Mouse (Mus musculus): Measurements from ENCODE around the gene Layn. TPM values are rescaled to one million over a fixed set of nuclear protein-coding genes. Genes with fewer than 3 reads are reported as not detected.

Gene Layn
- polyA plus RNA-seq, 1 experiment from 2014 or later: 6.3 TPM

DNA sequence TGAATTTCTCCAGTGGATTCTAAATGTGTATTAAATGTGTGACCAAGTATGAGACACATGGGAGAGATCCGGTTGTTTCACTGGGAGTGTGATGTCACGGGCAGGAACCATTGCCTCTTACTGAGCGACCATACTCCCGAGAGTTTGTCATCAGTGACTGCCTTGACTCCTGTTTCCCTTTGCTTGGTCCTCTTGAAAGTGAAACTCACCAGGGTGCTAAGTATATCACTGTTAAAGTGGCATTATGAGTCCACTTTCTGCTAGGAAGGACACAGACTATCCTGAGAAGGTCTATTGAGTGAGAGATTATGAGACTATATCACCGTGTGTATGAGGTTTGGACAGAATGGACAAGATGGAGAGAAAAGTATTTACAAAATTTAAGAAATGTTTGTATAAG is 4.7 kb upstream of the Layn start:
- no peak for ATAC-seq (ENCODE audit: insufficient number of reproducible peaks, insufficient read depth, low FRiP score, low read depth)
- Histone ChIP-seq H3K27me3 (ENCODE audit: control insufficient read depth, insufficient read depth, low read length) (no peaks in the 10 kb centered on the region), H3K4me1 (ENCODE audit: control insufficient read depth, insufficient read depth, low read length) (peaks cover 6% of the 10 kb centered on the region; the same call in 1 of the 2 replicates), H3K36me3 (ENCODE audit: control insufficient read depth, insufficient read depth, low read length) (no peaks in the 10 kb centered on the region), H3K27ac (ENCODE audit: low read length) (no peak overlapping the region), H3K9me3 (ENCODE audit: control insufficient read depth, low read depth, low read length) (no peaks in the 10 kb centered on the region), H3K4me3 (ENCODE audit: low read depth, low read length) (no peak overlapping the region), H3K9ac (replicated peaks; ENCODE audit: low read depth, low read length) (no peak overlapping the region), H3K4me2 (replicated peaks; ENCODE audit: low read depth, low read length) (no peak overlapping the region)
- 85% methylated on average over 5 of the region's 5 CpGs for WGBS

DNA sequence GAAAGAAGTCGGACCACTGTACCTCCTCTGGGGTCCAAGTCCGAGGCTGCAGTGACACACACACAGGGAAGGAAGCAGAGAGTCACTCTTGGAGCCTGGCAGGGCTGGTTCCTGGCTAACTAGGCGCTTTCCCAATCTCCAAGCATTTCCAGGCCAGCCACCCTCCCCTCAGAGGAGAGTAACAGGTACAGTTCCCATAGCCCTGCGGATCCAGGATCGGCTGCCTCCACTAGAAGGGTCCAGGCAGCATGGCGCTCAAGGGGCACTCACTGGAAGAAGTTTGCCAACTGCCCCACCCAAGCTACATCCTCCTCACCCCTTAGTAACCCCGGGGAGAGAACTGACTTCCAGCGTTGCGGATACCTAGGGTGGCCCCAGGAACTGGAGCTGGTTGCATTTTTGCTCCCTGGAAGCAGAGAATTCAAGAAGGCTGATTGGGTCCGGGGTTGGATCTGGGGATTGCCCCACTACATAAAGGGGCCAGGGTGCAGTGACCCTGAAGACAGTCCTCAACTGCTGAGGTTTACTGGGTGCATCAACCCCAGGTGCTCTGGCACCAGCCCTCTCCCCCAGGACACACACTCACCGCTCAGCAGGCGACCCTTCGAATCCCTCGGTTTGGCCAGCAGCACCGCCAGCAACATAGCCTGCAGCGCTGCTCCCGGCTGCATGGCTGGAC is 455 bp downstream of the Layn start:
- Histone ChIP-seq H3K9me3 (ENCODE audit: control insufficient read depth, low read depth, low read length) (no peaks in the 10 kb centered on the region), H3K27me3 (ENCODE audit: control insufficient read depth, insufficient read depth, low read length) (no peaks in the 10 kb centered on the region), H3K4me2 (replicated peaks; ENCODE audit: low read depth, low read length) (peak overlapping the region; percentile 94), H3K4me3 (ENCODE audit: low read depth, low read length) (peak overlapping the region; percentile 52), H3K9ac (replicated peaks; ENCODE audit: low read depth, low read length) (peak overlapping the region; percentile 50), H3K27ac (ENCODE audit: low read length) (peak overlapping the region; percentile 48; the same call in 1 of the 2 replicates), H3K4me1 (ENCODE audit: control insufficient read depth, insufficient read depth, low read length) (peaks cover 10% of the 10 kb centered on the region; the same call in 1 of the 2 replicates), H3K36me3 (ENCODE audit: control insufficient read depth, insufficient read depth, low read length) (no peaks in the 10 kb centered on the region)
- WGBS: 0% methylated on average over 17 of the region's 17 CpGs
- peak; percentile 18; the same call in 1 of the 2 replicates for ATAC-seq (ENCODE audit: insufficient number of reproducible peaks, insufficient read depth, low FRiP score, low read depth)

DNA sequence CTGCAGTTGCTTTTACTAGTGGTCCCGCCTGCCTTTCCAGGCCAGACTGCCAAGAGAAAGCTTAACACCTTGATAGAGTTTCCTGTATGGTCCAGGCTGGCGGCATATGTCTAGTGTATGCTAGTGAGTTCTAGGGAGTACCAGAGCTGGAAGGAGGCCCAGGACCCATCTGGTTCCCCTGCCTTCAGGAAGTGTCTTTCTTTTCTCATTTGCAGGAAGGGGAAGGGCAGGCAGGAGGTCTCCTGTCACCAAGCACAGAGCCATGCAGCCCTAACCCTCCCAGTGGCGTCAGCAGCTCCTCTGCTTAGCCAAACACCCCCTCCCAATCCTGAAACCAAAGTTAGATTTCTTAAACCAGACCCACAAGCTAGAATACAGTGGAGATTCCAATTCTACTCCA is 1.1 kb downstream of the Layn start:
- 19% methylated on average over 3 of the region's 3 CpGs for WGBS
- Histone ChIP-seq H3K9me3 (ENCODE audit: control insufficient read depth, low read depth, low read length) (no peaks in the 10 kb centered on the region), H3K4me2 (replicated peaks; ENCODE audit: low read depth, low read length) (peak overlapping the region; percentile 94), H3K27ac (ENCODE audit: low read length) (no peak overlapping the region), H3K27me3 (ENCODE audit: control insufficient read depth, insufficient read depth, low read length) (no peaks in the 10 kb centered on the region), H3K36me3 (ENCODE audit: control insufficient read depth, insufficient read depth, low read length) (no peaks in the 10 kb centered on the region), H3K4me1 (ENCODE audit: control insufficient read depth, insufficient read depth, low read length) (peaks cover 10% of the 10 kb centered on the region; the same call in 1 of the 2 replicates), H3K9ac (replicated peaks; ENCODE audit: low read depth, low read length) (no peak overlapping the region), H3K4me3 (ENCODE audit: low read depth, low read length) (peak overlapping the region; percentile 52)
- ATAC-seq (ENCODE audit: insufficient number of reproducible peaks, insufficient read depth, low FRiP score, low read depth): no peak

DNA sequence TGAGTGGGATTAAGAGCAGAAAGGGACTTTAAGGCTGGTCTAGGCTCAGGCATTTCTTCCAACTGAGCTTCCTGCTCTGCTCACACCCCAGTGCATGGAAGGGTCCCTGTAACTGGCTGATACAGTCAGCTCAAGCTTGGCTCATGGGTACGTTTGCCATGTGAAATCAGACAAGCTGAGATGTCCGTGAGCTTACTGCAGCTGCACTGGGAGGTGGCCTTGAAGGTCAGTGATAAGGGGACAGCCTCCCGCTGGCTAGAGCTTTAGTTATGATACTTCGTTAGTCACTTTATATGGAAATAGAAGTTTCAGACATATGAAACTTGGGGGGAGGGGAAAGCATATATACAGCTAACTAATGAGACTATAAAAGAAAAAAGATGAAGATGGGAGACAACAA is 6.1 kb downstream of the Layn start:
- 73% methylated on average over 4 of the region's 4 CpGs for WGBS
- no peaks in the 10 kb centered on the region for H3K9me3 ChIP-seq (ENCODE audit: control insufficient read depth, low read depth, low read length)
- no peak overlapping the region for H3K4me3 ChIP-seq (ENCODE audit: low read depth, low read length)
- H3K9ac ChIP-seq (replicated peaks; ENCODE audit: low read depth, low read length): no peak overlapping the region
- no peaks in the 10 kb centered on the region for H3K36me3 ChIP-seq (ENCODE audit: control insufficient read depth, insufficient read depth, low read length)
- no peak overlapping the region for H3K4me2 ChIP-seq (replicated peaks; ENCODE audit: low read depth, low read length)
- H3K27me3 ChIP-seq (ENCODE audit: control insufficient read depth, insufficient read depth, low read length): no peaks in the 10 kb centered on the region
- peaks cover 2% of the 10 kb centered on the region; the same call in 1 of the 2 replicates for H3K4me1 ChIP-seq (ENCODE audit: control insufficient read depth, insufficient read depth, low read length)
- no peak overlapping the region for H3K27ac ChIP-seq (ENCODE audit: low read length)
- ATAC-seq (ENCODE audit: insufficient number of reproducible peaks, insufficient read depth, low FRiP score, low read depth): no peak

DNA sequence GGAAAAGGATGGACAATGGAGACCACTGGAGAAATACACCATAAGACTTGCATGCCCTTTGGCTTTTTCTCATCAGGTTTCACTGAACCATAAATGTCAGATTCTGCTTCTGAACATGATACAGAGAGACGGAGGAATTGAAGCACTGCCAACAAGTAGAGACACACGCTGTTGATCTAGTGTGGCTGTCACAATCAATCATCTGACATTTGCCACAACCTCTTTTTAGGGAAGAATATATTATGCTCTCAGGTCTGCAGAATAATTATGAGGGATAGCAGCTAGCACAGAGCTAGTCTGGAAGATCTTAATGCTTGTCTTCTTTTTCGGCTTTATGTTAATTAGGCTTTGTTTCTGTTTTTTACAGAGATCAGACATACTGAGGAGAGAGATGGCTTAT is 8.7 kb downstream of the Layn start:
- ATAC-seq (ENCODE audit: insufficient number of reproducible peaks, insufficient read depth, low FRiP score, low read depth): no peak
- H3K27ac ChIP-seq (ENCODE audit: low read length): no peak overlapping the region
- no peaks in the 10 kb centered on the region for H3K9me3 ChIP-seq (ENCODE audit: control insufficient read depth, low read depth, low read length)
- H3K27me3 ChIP-seq (ENCODE audit: control insufficient read depth, insufficient read depth, low read length): no peaks in the 10 kb centered on the region
- WGBS: 47% methylated on average over 3 of the region's 3 CpGs
- no peaks in the 10 kb centered on the region for H3K4me1 ChIP-seq (ENCODE audit: control insufficient read depth, insufficient read depth, low read length)
- no peak overlapping the region for H3K9ac ChIP-seq (replicated peaks; ENCODE audit: low read depth, low read length)
- H3K4me3 ChIP-seq (ENCODE audit: low read depth, low read length): no peak overlapping the region
- H3K36me3 ChIP-seq (ENCODE audit: control insufficient read depth, insufficient read depth, low read length): no peaks in the 10 kb centered on the region
- no peak overlapping the region for H3K4me2 ChIP-seq (replicated peaks; ENCODE audit: low read depth, low read length)

DNA sequence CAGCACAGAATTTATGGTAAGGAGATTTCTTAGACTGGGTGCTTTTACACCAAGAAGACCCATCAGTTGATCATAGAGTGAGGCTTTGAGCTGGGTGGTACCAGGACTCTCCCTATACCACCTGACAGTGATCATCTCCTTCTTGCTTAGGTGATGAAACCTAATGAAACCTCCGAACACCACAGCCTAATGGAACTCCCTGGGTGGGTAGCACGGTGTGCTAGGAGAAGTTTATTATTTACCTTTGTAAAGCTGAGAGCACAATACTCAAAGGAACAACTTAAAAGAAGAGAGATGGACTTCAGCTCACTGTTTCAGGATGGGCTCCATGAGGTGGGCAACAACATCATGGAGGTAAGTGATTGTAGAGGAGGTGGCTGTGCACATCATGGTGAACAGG is 16.3 kb downstream of the Layn start, which contains the start of gene Btg4:
Btg4 (plus strand) TSS at position 301 of the 400 bp plus-strand sequence.
- Histone ChIP-seq H3K9ac (replicated peaks; ENCODE audit: low read depth, low read length) (no peak within 1 kb of the TSS), H3K4me2 (replicated peaks; ENCODE audit: low read depth, low read length) (no peak within 1 kb of the TSS), H3K4me3 (ENCODE audit: low read depth, low read length) (no peak within 1 kb of the TSS), H3K4me1 (ENCODE audit: control insufficient read depth, insufficient read depth, low read length) (no peaks in the 10 kb centered on the region), H3K9me3 (ENCODE audit: control insufficient read depth, low read depth, low read length) (no peaks in the 10 kb centered on the region), H3K27ac (ENCODE audit: low read length) (no peak within 1 kb of the TSS), H3K27me3 (ENCODE audit: control insufficient read depth, insufficient read depth, low read length) (no peaks in the 10 kb centered on the region), H3K36me3 (ENCODE audit: control insufficient read depth, insufficient read depth, low read length) (no peaks in the 10 kb centered on the region)
- ATAC-seq (ENCODE audit: insufficient number of reproducible peaks, insufficient read depth, low FRiP score, low read depth): no peak
- 87% methylated on average over 2 of the region's 2 CpGs for WGBS

DNA sequence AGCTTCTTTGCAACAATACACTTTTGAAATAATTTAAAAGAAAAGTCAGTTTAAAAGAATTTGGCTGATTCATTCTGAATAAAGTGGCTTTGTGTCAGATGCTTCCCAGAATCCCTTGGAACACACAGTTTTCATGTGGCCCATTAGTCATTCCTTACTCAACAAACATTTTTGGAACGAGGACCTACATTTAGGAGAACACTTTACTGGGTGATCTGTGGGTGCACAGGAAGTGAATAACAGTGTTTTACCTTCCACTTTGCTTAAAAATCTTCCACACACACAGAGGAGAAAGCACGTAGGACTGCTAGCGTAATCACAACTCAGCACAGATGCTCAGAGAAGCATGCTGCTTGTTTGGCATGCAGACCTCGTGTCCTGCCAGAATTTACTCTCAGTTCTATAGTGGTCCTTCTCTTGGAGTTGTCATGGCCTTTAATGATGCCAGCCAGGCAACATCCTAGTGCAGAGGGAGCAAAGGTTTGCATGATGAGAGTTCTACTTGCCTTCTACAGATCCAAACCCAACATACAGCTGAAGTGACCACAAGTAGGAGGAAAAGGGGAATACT is 17.9 kb downstream of the Layn start:
- Histone ChIP-seq H3K27me3 (ENCODE audit: control insufficient read depth, insufficient read depth, low read length) (no peaks in the 10 kb centered on the region), H3K9ac (replicated peaks; ENCODE audit: low read depth, low read length) (no peak overlapping the region), H3K27ac (ENCODE audit: low read length) (no peak overlapping the region), H3K4me2 (replicated peaks; ENCODE audit: low read depth, low read length) (no peak overlapping the region), H3K4me3 (ENCODE audit: low read depth, low read length) (no peak overlapping the region), H3K9me3 (ENCODE audit: control insufficient read depth, low read depth, low read length) (no peaks in the 10 kb centered on the region), H3K36me3 (ENCODE audit: control insufficient read depth, insufficient read depth, low read length) (no peaks in the 10 kb centered on the region), H3K4me1 (ENCODE audit: control insufficient read depth, insufficient read depth, low read length) (no peaks in the 10 kb centered on the region)
- no peak for ATAC-seq (ENCODE audit: insufficient number of reproducible peaks, insufficient read depth, low FRiP score, low read depth)
- WGBS: 70% methylated on average over 4 of the region's 4 CpGs

DNA sequence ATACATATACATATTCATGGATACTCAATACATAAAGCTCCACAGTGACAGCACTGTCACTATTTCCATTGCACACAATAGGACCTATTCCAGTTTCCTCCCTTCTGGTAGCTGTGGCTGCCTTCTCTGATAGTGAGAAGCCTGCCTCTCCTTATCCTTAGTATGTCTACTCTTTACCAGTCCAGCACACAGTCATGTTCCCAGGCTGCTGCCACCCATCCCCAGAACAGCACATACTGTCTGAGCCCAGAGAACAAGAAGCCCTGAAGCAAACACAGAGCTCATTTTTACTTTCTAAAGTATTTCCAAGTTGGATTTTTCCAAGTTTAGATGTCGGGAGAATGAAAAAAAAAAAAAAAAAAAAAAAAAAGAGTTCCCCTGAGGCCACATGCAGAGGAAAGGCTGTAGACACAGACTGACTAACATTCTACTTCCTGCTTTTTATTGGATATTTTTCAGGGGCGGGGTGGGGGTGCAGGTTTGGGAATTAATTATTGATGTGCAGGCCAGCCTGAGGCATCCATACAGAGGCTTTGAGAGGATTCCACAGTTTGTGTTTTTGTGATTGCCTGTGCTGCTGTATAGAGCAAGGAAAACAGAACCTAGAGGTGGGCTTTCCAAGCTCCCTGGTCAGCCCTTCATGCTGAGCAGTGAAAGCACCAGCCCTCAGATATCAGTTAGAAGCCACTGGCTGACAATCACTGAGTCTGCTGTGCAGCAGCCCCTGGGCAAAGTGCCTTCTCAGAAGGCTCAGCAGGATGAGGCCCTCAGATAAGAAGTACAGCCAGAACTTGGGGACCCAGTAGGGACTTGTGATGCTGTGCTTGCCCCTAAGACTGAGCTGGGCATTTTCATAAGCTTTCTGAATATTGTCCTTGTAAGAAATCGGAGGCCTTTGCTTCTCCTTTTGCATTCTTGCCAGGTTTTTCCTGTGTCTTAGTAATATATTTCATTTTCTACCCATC is 20.3 kb downstream of the Layn start:
- no peak for ATAC-seq (ENCODE audit: insufficient number of reproducible peaks, insufficient read depth, low FRiP score, low read depth)
- H3K27me3 ChIP-seq (ENCODE audit: control insufficient read depth, insufficient read depth, low read length): no peaks in the 10 kb centered on the region
- H3K4me3 ChIP-seq (ENCODE audit: low read depth, low read length): no peak overlapping the region
- H3K27ac ChIP-seq (ENCODE audit: low read length): no peak overlapping the region
- H3K9me3 ChIP-seq (ENCODE audit: control insufficient read depth, low read depth, low read length): no peaks in the 10 kb centered on the region
- no peaks in the 10 kb centered on the region for H3K4me1 ChIP-seq (ENCODE audit: control insufficient read depth, insufficient read depth, low read length)
- H3K36me3 ChIP-seq (ENCODE audit: control insufficient read depth, insufficient read depth, low read length): no peaks in the 10 kb centered on the region
- 59% methylated on average over 3 of the region's 3 CpGs for WGBS
- no peak overlapping the region for H3K9ac ChIP-seq (replicated peaks; ENCODE audit: low read depth, low read length)
- no peak overlapping the region for H3K4me2 ChIP-seq (replicated peaks; ENCODE audit: low read depth, low read length)
